Mouse (Mus musculus): ENCODE results near the gene Scn4a. TPM values are rescaled to one million over a fixed set of nuclear protein-coding genes. Genes with fewer than 3 reads are reported as not detected.

Gene Scn4a
- polyA plus RNA-seq, 1 experiment = 1.1 TPM

DNA sequence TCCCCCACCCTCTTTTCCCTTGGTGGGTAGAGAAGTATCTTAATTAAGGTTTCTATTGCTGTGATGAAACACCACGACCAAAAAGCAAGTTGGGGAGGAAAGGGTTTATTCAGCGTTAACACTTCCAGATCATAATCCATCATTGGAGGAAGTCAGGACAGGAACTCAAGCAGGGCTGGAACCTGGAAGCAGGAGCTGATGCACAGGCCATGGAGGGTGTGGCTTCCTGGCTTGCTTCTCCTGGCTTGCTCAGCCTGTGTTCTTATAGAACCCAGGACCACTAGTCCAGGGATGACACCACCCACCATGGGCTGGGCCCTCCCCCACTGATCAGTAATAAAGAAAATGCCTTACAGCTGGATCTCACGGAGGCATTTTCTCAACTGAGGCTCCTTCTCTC is 37.7 kb upstream of the Scn4a start:
- no peak overlapping the region for H3K4me3 ChIP-seq (ENCODE audit: control insufficient read depth, low read depth, low read length)
- peaks cover 2% of the 10 kb centered on the region; the same call in 1 of the 2 replicates for H3K4me1 ChIP-seq (ENCODE audit: control insufficient read depth, insufficient read depth, low read length)
- TF ChIP-seq POLR2A (IDR thresholded peaks at IDR 0.05; ENCODE audit: control insufficient read depth, low read depth, low read length) (no peak), CTCF (IDR thresholded peaks at IDR 0.05; ENCODE audit: control insufficient read depth, insufficient read depth, insufficient replicate concordance, low read depth, low read length) (no peak)
- H3K27me3 ChIP-seq (ENCODE audit: control insufficient read depth, insufficient read depth, low read length) = no peaks in the 10 kb centered on the region
- H3K36me3 ChIP-seq (ENCODE audit: control insufficient read depth, insufficient read depth, low read length) = no peaks in the 10 kb centered on the region
- H3K27ac ChIP-seq (ENCODE audit: control insufficient read depth, insufficient read depth, low read depth, low read length) = no peak overlapping the region

DNA sequence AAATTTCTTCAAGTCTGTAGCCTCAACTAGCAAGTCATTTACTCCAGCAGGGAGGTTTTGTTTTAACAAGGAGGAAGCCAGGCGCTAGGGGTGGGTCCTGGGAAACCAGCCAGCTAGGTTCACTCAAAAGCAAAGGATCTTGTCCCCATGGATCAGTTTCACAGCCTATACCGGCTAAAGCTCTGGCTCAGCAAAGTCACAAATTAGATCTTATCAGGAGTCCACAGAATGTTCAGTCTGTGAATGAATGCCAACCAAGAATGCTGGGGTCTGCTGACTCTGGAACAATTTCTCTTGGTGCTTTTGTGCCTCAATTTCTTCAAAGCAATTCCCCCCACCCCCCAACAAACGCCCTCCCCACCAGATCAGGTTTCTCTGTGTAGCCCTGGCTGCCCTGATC is 36.5 kb upstream of the Scn4a start:
- Histone ChIP-seq H3K36me3 (ENCODE audit: control insufficient read depth, insufficient read depth, low read length) (no peaks in the 10 kb centered on the region), H3K4me3 (ENCODE audit: control insufficient read depth, low read depth, low read length) (no peak overlapping the region), H3K4me1 (ENCODE audit: control insufficient read depth, insufficient read depth, low read length) (peaks cover 2% of the 10 kb centered on the region; the same call in 1 of the 2 replicates), H3K27ac (ENCODE audit: control insufficient read depth, insufficient read depth, low read depth, low read length) (no peak overlapping the region), H3K27me3 (ENCODE audit: control insufficient read depth, insufficient read depth, low read length) (no peaks in the 10 kb centered on the region)
- TF ChIP-seq POLR2A (IDR thresholded peaks at IDR 0.05; ENCODE audit: control insufficient read depth, low read depth, low read length) (no peak), CTCF (IDR thresholded peaks at IDR 0.05; ENCODE audit: control insufficient read depth, insufficient read depth, insufficient replicate concordance, low read depth, low read length) (no peak)

DNA sequence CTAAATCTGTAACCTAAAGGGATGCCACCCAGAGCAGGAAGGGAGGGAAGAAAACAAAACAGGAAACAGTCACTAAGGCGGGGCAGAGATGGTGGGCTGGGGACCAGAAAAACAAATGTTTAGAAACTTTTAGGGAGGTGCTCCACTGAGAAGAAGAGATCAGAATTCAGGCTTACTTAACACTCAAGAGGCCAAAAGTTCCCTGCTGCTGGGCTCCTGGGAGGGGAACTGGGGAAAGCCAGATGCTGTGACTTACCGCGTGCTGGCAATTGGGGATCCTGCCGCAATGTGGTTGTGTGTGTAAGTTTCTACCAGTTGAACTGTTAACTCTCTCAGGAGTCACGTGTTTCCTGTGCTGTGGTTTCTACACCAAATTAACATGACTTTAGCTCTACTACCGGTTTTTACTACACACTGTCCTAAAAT is 34.7 kb upstream of the Scn4a start, which contains the start of gene Icam2:
Icam2 (minus strand) TSS at position 285 of the 426 bp plus-strand sequence.
- no peak within 1 kb of the TSS for H3K27ac ChIP-seq (ENCODE audit: control insufficient read depth, insufficient read depth, low read depth, low read length)
- H3K36me3 ChIP-seq (ENCODE audit: control insufficient read depth, insufficient read depth, low read length) = no peaks in the 10 kb centered on the region
- H3K27me3 ChIP-seq (ENCODE audit: control insufficient read depth, insufficient read depth, low read length) = no peaks in the 10 kb centered on the region
- 0 out of 2 replicates have a peak, but pooled peaks cover 2% of the 10 kb centered on the region for H3K4me1 ChIP-seq (ENCODE audit: control insufficient read depth, insufficient read depth, low read length)
- no peak within 1 kb of the TSS for H3K4me3 ChIP-seq (ENCODE audit: control insufficient read depth, low read depth, low read length)
- no peak for TF ChIP-seq CTCF (IDR thresholded peaks at IDR 0.05; ENCODE audit: control insufficient read depth, insufficient read depth, insufficient replicate concordance, low read depth, low read length)
- TF ChIP-seq POLR2A (IDR thresholded peaks at IDR 0.05; ENCODE audit: control insufficient read depth, low read depth, low read length) = no peak

DNA sequence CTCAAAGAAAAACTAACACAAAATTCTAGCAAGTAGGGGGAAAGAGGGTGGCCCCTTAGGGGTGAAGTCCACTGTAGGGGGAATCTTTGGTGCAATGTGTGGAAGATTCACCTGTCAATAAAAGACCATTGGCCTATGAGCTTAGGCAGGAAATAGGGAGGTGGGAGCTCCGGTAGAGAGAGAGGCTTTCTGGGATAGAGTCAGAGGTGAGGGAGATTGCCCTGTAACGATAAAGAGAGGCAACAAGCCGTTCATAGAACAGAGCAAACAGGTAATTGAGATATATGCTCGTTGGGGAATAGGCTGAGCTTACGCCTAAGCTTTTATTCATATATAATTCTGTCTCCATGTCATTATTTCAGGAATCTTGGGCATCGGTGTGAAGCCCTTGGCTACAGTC is 33.9 kb upstream of the Scn4a start:
- H3K4me1 ChIP-seq (ENCODE audit: control insufficient read depth, insufficient read depth, low read length) = 0 out of 2 replicates have a peak, but pooled peaks cover 2% of the 10 kb centered on the region
- no peaks in the 10 kb centered on the region for H3K27me3 ChIP-seq (ENCODE audit: control insufficient read depth, insufficient read depth, low read length)
- H3K27ac ChIP-seq (ENCODE audit: control insufficient read depth, insufficient read depth, low read depth, low read length) = no peak overlapping the region
- H3K4me3 ChIP-seq (ENCODE audit: control insufficient read depth, low read depth, low read length) = no peak overlapping the region
- H3K36me3 ChIP-seq (ENCODE audit: control insufficient read depth, insufficient read depth, low read length) = no peaks in the 10 kb centered on the region
- no peak for TF ChIP-seq CTCF (IDR thresholded peaks at IDR 0.05; ENCODE audit: control insufficient read depth, insufficient read depth, insufficient replicate concordance, low read depth, low read length)
- no peak for TF ChIP-seq POLR2A (IDR thresholded peaks at IDR 0.05; ENCODE audit: control insufficient read depth, low read depth, low read length)

DNA sequence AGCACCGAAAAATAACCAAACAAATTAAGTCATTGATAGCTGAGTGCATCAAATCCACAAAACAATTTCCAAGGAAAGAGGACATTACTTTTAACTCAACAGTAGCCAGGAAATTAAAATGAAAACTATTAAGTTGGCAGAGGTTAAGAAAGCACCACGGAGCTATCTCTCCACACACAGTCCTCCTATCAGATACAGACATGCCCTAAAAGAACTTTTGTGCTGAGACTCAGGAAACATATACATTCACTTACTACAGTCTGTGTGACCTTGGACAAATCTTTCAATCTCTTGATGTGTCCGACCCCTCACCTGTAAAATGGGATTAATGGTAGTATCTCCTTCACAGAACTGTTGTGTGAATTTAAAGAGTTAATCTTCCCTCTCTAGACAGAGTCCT is 33.3 kb upstream of the Scn4a start:
- H3K4me1 ChIP-seq (ENCODE audit: control insufficient read depth, insufficient read depth, low read length) = 0 out of 2 replicates have a peak, but pooled peaks cover 2% of the 10 kb centered on the region
- no peak overlapping the region for H3K27ac ChIP-seq (ENCODE audit: control insufficient read depth, insufficient read depth, low read depth, low read length)
- H3K4me3 ChIP-seq (ENCODE audit: control insufficient read depth, low read depth, low read length) = no peak overlapping the region
- H3K27me3 ChIP-seq (ENCODE audit: control insufficient read depth, insufficient read depth, low read length) = no peaks in the 10 kb centered on the region
- TF ChIP-seq CTCF (IDR thresholded peaks at IDR 0.05; ENCODE audit: control insufficient read depth, insufficient read depth, insufficient replicate concordance, low read depth, low read length) (no peak), POLR2A (IDR thresholded peaks at IDR 0.05; ENCODE audit: control insufficient read depth, low read depth, low read length) (no peak)
- H3K36me3 ChIP-seq (ENCODE audit: control insufficient read depth, insufficient read depth, low read length) = no peaks in the 10 kb centered on the region

DNA sequence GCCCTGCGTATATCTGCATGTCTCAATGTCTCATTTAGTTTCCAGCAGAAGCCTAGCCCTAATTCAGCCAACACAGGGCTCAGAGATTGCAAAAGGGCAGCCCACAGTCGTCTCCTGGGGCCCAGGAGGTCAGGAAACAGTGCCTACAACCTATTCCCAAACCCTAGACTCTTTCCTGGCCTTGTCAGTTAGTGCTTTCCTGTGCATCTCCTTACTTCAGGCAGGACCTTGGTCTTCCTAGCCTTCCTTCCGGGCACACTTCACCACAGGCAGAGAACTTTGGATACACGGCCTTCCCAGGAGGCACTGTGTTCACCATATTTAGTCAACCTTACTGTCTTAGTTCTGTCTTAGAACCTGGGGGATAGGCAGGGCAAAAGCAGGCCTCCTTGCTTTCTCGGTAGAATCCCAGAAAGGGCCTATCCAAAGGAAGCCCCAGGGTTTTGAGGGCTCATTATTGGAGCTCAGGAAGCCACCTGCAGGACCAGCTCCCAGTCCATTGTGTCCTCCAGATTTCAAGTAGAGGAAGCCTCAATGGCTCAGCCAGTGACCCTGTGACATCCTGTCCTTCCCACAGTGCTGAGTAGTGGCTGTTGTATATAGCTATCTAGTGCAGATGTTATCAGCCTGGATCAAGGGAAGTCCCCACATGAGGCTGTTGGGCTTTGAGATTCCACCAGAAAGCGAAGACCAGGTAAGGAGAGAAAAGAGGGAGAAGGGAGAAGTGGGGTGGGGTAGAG is 30.1 kb upstream of the Scn4a start:
- H3K27ac ChIP-seq (ENCODE audit: control insufficient read depth, insufficient read depth, low read depth, low read length) = no peak overlapping the region
- TF ChIP-seq CTCF (IDR thresholded peaks at IDR 0.05; ENCODE audit: control insufficient read depth, insufficient read depth, insufficient replicate concordance, low read depth, low read length) = no peak
- no peak overlapping the region for H3K4me3 ChIP-seq (ENCODE audit: control insufficient read depth, low read depth, low read length)
- H3K27me3 ChIP-seq (ENCODE audit: control insufficient read depth, insufficient read depth, low read length) = no peaks in the 10 kb centered on the region
- no peaks in the 10 kb centered on the region for H3K4me1 ChIP-seq (ENCODE audit: control insufficient read depth, insufficient read depth, low read length)
- no peaks in the 10 kb centered on the region for H3K36me3 ChIP-seq (ENCODE audit: control insufficient read depth, insufficient read depth, low read length)

DNA sequence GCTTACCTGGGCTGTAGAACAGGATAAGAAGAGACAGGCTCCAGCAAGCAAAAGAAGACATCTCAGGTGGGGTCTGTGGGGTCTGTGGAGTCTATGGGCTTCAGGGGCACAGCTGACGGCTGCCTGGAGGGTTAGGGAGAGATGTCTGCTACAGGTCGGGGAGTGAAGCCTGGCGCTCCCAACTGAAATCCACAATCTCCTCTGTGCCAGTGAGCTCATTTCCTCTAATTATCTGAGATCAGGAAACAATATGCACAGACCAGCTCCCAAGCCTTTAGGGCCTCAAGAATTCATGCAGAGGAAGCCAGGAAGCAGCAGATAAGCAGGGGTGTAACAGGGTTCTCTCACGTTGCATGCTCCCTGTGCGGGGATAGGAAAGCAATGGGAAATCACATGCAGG is 29.3 kb upstream of the Scn4a start:
- Histone ChIP-seq H3K27ac (ENCODE audit: control insufficient read depth, insufficient read depth, low read depth, low read length) (no peak overlapping the region), H3K4me1 (ENCODE audit: control insufficient read depth, insufficient read depth, low read length) (no peaks in the 10 kb centered on the region), H3K36me3 (ENCODE audit: control insufficient read depth, insufficient read depth, low read length) (no peaks in the 10 kb centered on the region), H3K27me3 (ENCODE audit: control insufficient read depth, insufficient read depth, low read length) (no peaks in the 10 kb centered on the region), H3K4me3 (ENCODE audit: control insufficient read depth, low read depth, low read length) (no peak overlapping the region)
- TF ChIP-seq CTCF (IDR thresholded peaks at IDR 0.05; ENCODE audit: control insufficient read depth, insufficient read depth, insufficient replicate concordance, low read depth, low read length) = no peak
- TF ChIP-seq POLR2A (IDR thresholded peaks at IDR 0.05; ENCODE audit: control insufficient read depth, low read depth, low read length) = no peak
